Mouse (Mus musculus): Measurements from ENCODE around the gene Wtip. TPM values are rescaled to one million over a fixed set of nuclear protein-coding genes. Genes with fewer than 3 reads are reported as not detected.
"Not testable (repeated sequence)": the region's sequence is repeated elsewhere in the genome, so short reads cannot be mapped to it uniquely, and the experiment has no call there.

Wtip gene
- polyA plus RNA-seq, 1 experiment, result 43.3 TPM

DNA sequence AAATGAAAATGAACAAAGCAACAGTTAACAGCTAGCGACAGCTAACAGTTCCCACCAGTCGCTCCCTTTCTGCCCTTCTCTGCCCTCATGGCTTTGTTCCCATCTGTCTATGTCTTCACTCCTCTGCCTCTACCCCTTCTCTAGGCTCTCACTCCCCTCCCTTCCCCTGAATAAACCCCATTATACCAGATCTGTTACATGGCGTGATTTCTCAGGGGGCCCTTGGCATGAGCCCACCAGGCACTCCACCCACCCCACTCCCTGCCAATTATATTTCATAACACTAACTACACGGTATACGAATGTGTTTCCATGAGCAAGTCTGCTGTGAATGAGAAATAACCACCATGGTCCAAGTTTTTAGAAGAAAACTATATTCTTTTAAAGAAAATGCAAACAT lies 23.9 kb downstream of the Wtip start:
- H3K27me3 ChIP-seq (ENCODE audit: control insufficient read depth, insufficient read depth, low read length, poor library complexity, severe bottlenecking), result no peaks in the 10 kb centered on the region
- no peaks in the 10 kb centered on the region for H3K9me3 ChIP-seq (replicated peaks; ENCODE audit: control insufficient read depth, insufficient read depth, low read length, poor library complexity, severe bottlenecking)
- H3K4me3 ChIP-seq (ENCODE audit: low read depth, low read length), result no peak overlapping the region
- no peak for TF ChIP-seq POLR2A (IDR thresholded peaks at IDR 0.05; ENCODE audit: insufficient read depth, low read length)
- TF ChIP-seq EP300 (IDR thresholded peaks at IDR 0.05; ENCODE audit: insufficient read depth, low read depth, low read length), result no peak
- TF ChIP-seq CTCF (IDR thresholded peaks at IDR 0.05; ENCODE audit: low read depth, low read length), result no peak
- no peak overlapping the region for H3K9ac ChIP-seq (ENCODE audit: low read depth, poor library complexity, severe bottlenecking)
- H3K27ac ChIP-seq (ENCODE audit: insufficient read depth, low read length), result no peak overlapping the region
- H3K4me1 ChIP-seq (ENCODE audit: control insufficient read depth, insufficient read depth, low read length), result no peaks in the 10 kb centered on the region
- H3K36me3 ChIP-seq (ENCODE audit: control insufficient read depth, insufficient read depth, low read length, poor library complexity, severe bottlenecking), result peaks cover 4% of the 10 kb centered on the region

DNA sequence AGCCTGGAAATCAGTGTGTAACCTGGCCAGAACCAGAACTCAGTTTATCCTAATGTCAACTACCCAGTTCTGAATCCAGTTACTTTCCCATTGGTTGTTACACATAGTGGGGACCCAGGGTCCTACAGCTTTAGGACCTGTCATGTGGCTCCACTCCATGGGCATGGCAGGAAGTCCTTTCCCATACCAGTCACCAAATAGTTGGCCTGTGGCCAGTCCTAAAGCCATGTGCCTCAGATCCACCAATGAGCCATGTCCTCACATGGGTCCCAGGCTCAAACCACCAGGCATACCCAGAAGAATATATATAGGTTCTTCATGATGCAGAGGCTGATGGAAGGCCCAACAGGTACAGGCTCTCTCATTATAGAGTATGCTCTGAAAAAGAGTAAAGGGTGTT lies 31.8 kb downstream of the Wtip start:
- Histone ChIP-seq H3K27ac (ENCODE audit: insufficient read depth, low read length) (no peak overlapping the region), H3K36me3 (ENCODE audit: control insufficient read depth, insufficient read depth, low read length, poor library complexity, severe bottlenecking) (no peaks in the 10 kb centered on the region), H3K4me3 (ENCODE audit: low read depth, low read length) (no peak overlapping the region), H3K9ac (ENCODE audit: low read depth, poor library complexity, severe bottlenecking) (no peak overlapping the region), H3K27me3 (ENCODE audit: control insufficient read depth, insufficient read depth, low read length, poor library complexity, severe bottlenecking) (no peaks in the 10 kb centered on the region), H3K4me1 (ENCODE audit: control insufficient read depth, insufficient read depth, low read length) (no peaks in the 10 kb centered on the region), H3K9me3 (replicated peaks; ENCODE audit: control insufficient read depth, insufficient read depth, low read length, poor library complexity, severe bottlenecking) (0 out of 2 replicates have a peak, but pooled peaks cover 3% of the 10 kb centered on the region)
- no peak for TF ChIP-seq EP300 (IDR thresholded peaks at IDR 0.05; ENCODE audit: insufficient read depth, low read depth, low read length)
- TF ChIP-seq CTCF (IDR thresholded peaks at IDR 0.05; ENCODE audit: low read depth, low read length), result no peak
- TF ChIP-seq POLR2A (IDR thresholded peaks at IDR 0.05; ENCODE audit: insufficient read depth, low read length), result no peak

DNA sequence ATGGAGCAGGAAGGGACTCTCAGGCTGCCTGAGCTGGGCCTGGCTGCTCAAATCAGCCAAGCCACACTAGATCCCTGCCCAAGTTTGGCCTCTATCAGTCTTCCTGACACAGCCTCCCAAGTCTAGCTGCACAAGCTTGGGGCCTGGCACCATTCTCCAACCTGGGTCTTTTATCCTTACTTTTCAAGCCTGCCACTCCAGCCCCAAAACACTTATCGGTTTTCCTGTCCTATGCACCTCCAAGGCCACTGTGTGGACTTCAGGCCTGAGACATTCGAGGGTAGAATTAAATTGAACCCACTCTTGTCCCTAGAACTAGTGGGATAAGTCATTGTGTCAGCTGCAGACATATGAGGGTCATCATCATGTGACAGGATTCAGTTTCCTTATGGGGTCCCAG lies 33.1 kb downstream of the Wtip start:
- H3K9ac ChIP-seq (ENCODE audit: low read depth, poor library complexity, severe bottlenecking), result no peak overlapping the region
- H3K4me1 ChIP-seq (ENCODE audit: control insufficient read depth, insufficient read depth, low read length), result no peaks in the 10 kb centered on the region
- H3K9me3 ChIP-seq (replicated peaks; ENCODE audit: control insufficient read depth, insufficient read depth, low read length, poor library complexity, severe bottlenecking), result peaks cover 3% of the 10 kb centered on the region; the same call in 1 of the 2 replicates
- no peak overlapping the region for H3K4me3 ChIP-seq (ENCODE audit: low read depth, low read length)
- H3K27ac ChIP-seq (ENCODE audit: insufficient read depth, low read length), result no peak overlapping the region
- H3K36me3 ChIP-seq (ENCODE audit: control insufficient read depth, insufficient read depth, low read length, poor library complexity, severe bottlenecking), result no peaks in the 10 kb centered on the region
- no peaks in the 10 kb centered on the region for H3K27me3 ChIP-seq (ENCODE audit: control insufficient read depth, insufficient read depth, low read length, poor library complexity, severe bottlenecking)
- no peak for TF ChIP-seq POLR2A (IDR thresholded peaks at IDR 0.05; ENCODE audit: insufficient read depth, low read length)
- no peak for TF ChIP-seq EP300 (IDR thresholded peaks at IDR 0.05; ENCODE audit: insufficient read depth, low read depth, low read length)
- no peak for TF ChIP-seq CTCF (IDR thresholded peaks at IDR 0.05; ENCODE audit: low read depth, low read length)

DNA sequence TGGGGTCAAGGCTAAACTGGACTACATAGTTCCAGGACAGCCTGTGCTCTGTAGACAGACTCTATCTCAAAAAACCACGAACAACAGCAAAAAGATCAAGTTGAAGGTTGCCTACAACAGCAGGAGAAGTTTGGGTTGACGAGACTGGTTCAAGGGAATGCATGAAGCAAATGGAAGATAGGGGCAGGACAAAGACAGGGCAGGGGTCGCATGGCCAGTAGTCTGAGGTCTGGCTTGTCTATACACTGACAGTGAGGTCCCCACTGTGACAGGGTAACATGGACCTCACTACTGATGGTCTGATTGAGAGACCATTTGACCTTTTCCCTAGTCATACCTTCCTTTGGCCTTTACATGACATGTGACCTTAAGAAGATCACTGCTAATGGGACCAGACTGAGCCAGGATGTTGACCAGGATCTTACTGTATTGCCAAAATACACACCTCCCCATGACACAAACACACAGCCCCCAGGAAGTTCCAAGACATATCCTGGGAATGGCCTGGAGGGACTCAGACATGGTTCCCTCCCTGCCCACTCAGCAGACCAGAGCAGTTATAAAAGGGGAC lies 38.1 kb downstream of the Wtip start, which contains the start of gene Scgb1b30:
Gene Scgb1b30 (plus strand): TSS at position 521 of the 571 bp plus-strand sequence.
- H3K4me1 ChIP-seq (ENCODE audit: control insufficient read depth, insufficient read depth, low read length), result no peaks in the 10 kb centered on the region
- no peak within 1 kb of the TSS for H3K4me3 ChIP-seq (ENCODE audit: low read depth, low read length)
- no peaks in the 10 kb centered on the region for H3K27me3 ChIP-seq (ENCODE audit: control insufficient read depth, insufficient read depth, low read length, poor library complexity, severe bottlenecking)
- no peaks in the 10 kb centered on the region for H3K36me3 ChIP-seq (ENCODE audit: control insufficient read depth, insufficient read depth, low read length, poor library complexity, severe bottlenecking)
- no peak within 1 kb of the TSS for H3K27ac ChIP-seq (ENCODE audit: insufficient read depth, low read length)
- no peak within 1 kb of the TSS for H3K9ac ChIP-seq (ENCODE audit: low read depth, poor library complexity, severe bottlenecking)
- no peaks in the 10 kb centered on the region; the same call in 1 of the 2 replicates for H3K9me3 ChIP-seq (replicated peaks; ENCODE audit: control insufficient read depth, insufficient read depth, low read length, poor library complexity, severe bottlenecking)
- TF ChIP-seq EP300 (IDR thresholded peaks at IDR 0.05; ENCODE audit: insufficient read depth, low read depth, low read length), result no peak
- TF ChIP-seq CTCF (IDR thresholded peaks at IDR 0.05; ENCODE audit: low read depth, low read length), result no peak
- no peak for TF ChIP-seq POLR2A (IDR thresholded peaks at IDR 0.05; ENCODE audit: insufficient read depth, low read length)

DNA sequence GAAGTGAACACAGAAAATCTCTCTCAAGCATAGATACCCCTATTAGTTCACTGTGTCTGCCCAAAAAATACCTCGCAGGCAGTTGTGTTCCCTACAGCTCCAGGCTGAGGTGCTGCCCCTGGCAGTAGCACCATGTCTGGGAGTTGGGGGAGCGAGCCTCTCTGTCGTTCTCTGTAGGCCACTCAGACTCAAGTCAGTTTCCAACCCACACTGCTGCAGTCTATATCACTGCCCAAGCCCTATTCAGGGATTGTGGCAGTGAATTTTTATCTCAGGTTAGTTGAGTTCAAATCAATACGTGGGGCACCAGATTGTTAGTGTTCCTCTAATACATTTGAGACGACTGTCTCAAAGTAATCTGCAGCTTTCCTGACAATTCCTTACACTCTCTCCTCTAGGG lies 64.9 kb downstream of the Wtip start:
- not testable (repeated sequence) for H3K27me3 ChIP-seq (ENCODE audit: control insufficient read depth, insufficient read depth, low read length, poor library complexity, severe bottlenecking); H3K4me3 ChIP-seq (ENCODE audit: low read depth, low read length); H3K9ac ChIP-seq (ENCODE audit: low read depth, poor library complexity, severe bottlenecking); H3K27ac ChIP-seq (ENCODE audit: insufficient read depth, low read length); H3K9me3 ChIP-seq (replicated peaks; ENCODE audit: control insufficient read depth, insufficient read depth, low read length, poor library complexity, severe bottlenecking); H3K36me3 ChIP-seq (ENCODE audit: control insufficient read depth, insufficient read depth, low read length, poor library complexity, severe bottlenecking); H3K4me1 ChIP-seq (ENCODE audit: control insufficient read depth, insufficient read depth, low read length)

Other genes starting within 250 kb of the Wtip start
- not detected in 2 replicates for gene Scgb2b26, start 188.2 kb downstream of the Wtip start, polyA plus RNA-seq (2011; ENCODE audit: insufficient read depth, insufficient read length, low read depth, missing spikeins)
- not detected in 2 replicates for gene Scgb2b27, start 119.3 kb downstream of the Wtip start, polyA plus RNA-seq (2011; ENCODE audit: insufficient read depth, insufficient read length, low read depth, missing spikeins)
- not detected in 2 replicates for gene Scgb1b27, start 111.8 kb downstream of the Wtip start, polyA plus RNA-seq (2011; ENCODE audit: insufficient read depth, insufficient read length, low read depth, missing spikeins)
- gene Scgb1b30, start 37.8 kb downstream of the Wtip start, polyA plus RNA-seq (2011; ENCODE audit: insufficient read depth, insufficient read length, low read depth, missing spikeins), result not detected in 2 replicates
- gene Uba2, start 36.3 kb upstream of the Wtip start, polyA plus RNA-seq (2011; ENCODE audit: insufficient read depth, insufficient read length, low read depth, missing spikeins), result 220 and 223 TPM in 2 replicates
- 37.5 and 38.0 TPM in 2 replicates for gene Pdcd2l, start 63.4 kb upstream of the Wtip start, polyA plus RNA-seq (2011; ENCODE audit: insufficient read depth, insufficient read length, low read depth, missing spikeins)
- 655 and 670 TPM in 2 replicates for gene Gpi1, start 97.1 kb upstream of the Wtip start, polyA plus RNA-seq (2011; ENCODE audit: insufficient read depth, insufficient read length, low read depth, missing spikeins)
- gene Gm6096, start 117.8 kb upstream of the Wtip start, polyA plus RNA-seq (2011; ENCODE audit: insufficient read depth, insufficient read length, low read depth, missing spikeins), result not detected in 2 replicates
- 80.0 and 82.5 TPM in 2 replicates for gene 4931406P16Rik, start 180.3 kb upstream of the Wtip start, polyA plus RNA-seq (2011; ENCODE audit: insufficient read depth, insufficient read length, low read depth, missing spikeins)